Mouse (Mus musculus) E14TG2a.4 (cell line): Measurements from ENCODE around the gene Tmem50b.
"Not testable (repeated sequence)": the region's sequence is repeated elsewhere in the genome, so short reads cannot be mapped to it uniquely, and the experiment has no call there.

ENCODE experiments used
- H3K27me3 ChIP-seq: 2 replicates; pipeline ENCODE4 v1.6.1; 2014; ENCODE audit warnings: low read length, control low read depth; ENCODE audit not compliant: insufficient read depth
- H3K36me3 ChIP-seq: 2 replicates; pipeline ENCODE4 v1.6.1; 2014; ENCODE audit warnings: low read length, control low read depth; ENCODE audit not compliant: insufficient read depth
- H3K4me1 ChIP-seq: replicated peaks from 2 replicates; pipeline ENCODE4 v1.6.1; 2014; ENCODE audit warnings: low read depth, low read length, control low read depth
- H3K4me3 ChIP-seq: replicated peaks from 2 replicates; pipeline ENCODE4 v1.5.1; 2014; ENCODE audit warnings: mild to moderate bottlenecking, low read length
- H3K9me3 ChIP-seq: 2 replicates; pipeline ENCODE4 v1.6.1; 2014; ENCODE audit warnings: low read length, control low read depth
- CTCF ChIP-seq: conservative IDR thresholded peaks from 2 replicates; pipeline ENCODE4 v1.5.1; 2014; ENCODE audit warnings: low read length
- NANOG ChIP-seq: IDR thresholded peaks from 2 replicates; pipeline ENCODE4 v1.6.1; 2014; ENCODE audit warnings: borderline replicate concordance, low read length, mixed read lengths
- POU5F1 ChIP-seq: IDR thresholded peaks from 2 replicates; pipeline ENCODE4 v1.6.1; 2014; ENCODE audit warnings: low read length, borderline replicate concordance

Tmem50b gene

GRCm38 (mm10) chr16:91537065-91537464, 60.5 kb downstream of the Tmem50b start:
- Histone ChIP-seq H3K9me3 (no peaks in the 10 kb centered on the region), H3K36me3 (no peaks in the 10 kb centered on the region), H3K4me1 (peaks cover 28% of the 10 kb centered on the region), H3K27me3 (peaks cover 34% of the 10 kb centered on the region), H3K4me3 (no peak overlapping the region)
- TF ChIP-seq CTCF (no peak), POU5F1 (no peak), NANOG (no peak)

DNA sequence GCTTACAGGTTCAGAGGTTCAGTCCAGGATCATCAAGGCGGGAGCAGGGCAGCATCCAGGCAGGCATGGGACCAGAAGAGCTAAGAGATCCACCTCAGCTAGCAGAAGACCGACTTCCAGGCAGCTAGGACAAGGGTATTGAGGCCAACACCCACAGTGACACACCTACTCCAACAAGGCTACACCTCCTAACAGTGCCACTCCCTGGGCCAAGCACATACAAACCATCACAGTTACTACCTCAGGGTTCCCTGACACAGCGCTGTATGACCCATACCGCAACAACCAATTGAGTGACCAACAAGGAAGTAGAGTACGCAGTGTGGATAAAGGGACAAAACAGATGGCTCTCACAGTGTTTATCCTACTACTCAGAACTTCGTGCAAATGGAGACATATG, 61.2 kb downstream of the Tmem50b start:
- Histone ChIP-seq H3K27me3 (peaks cover 36% of the 10 kb centered on the region), H3K9me3 (no peaks in the 10 kb centered on the region), H3K4me1 (peaks cover 21% of the 10 kb centered on the region), H3K4me3 (no peak overlapping the region), H3K36me3 (no peaks in the 10 kb centered on the region)
- no peak for TF ChIP-seq NANOG
- TF ChIP-seq POU5F1, result no peak
- TF ChIP-seq CTCF, result no peak

DNA sequence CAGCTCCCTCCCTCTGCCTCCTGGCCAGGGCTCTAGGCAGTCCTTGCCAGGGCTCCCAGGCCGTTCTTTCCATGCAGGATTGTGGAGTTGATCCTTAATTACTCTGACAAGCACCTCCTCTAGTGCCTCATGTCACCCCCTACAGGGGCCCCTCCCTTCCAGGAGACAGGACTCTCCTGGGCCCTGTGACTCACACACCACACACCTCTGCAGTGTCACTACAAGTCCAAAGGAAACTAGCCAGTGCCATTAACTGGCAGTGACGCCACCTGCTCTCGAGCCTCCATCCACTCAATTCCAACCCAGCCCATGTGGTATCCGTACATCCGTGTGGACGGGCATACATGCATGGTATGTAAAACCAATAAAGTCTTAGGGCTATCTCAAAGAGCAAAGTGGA, 62.7 kb downstream of the Tmem50b start:
- Histone ChIP-seq H3K9me3 (no peaks in the 10 kb centered on the region), H3K36me3 (no peaks in the 10 kb centered on the region)
- TF ChIP-seq POU5F1 (no peak), NANOG (no peak), CTCF (no peak)

DNA sequence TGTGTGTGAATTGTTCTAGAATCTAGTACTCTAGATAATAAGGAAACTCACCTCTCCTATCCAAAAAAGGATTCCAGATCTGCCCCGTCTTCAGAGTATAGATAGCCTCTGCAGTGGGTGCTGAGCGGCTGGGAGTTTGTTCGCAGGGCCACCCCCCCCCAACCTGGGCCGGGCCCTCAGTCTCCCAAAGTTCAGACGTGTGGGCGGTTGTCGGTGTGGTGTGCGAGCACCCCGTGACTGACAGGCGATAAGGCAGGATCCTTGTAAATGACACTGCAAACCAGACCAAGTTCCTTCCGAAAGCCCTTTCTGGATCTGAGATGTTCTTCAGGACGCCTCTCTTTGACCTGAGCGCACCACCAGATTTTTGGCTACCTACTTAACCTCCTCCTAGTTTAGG, 63.1 kb downstream of the Tmem50b start:
- peaks cover 14% of the 10 kb centered on the region for H3K4me1 ChIP-seq
- TF ChIP-seq CTCF, result no peak
- TF ChIP-seq POU5F1, result no peak
- TF ChIP-seq NANOG, result no peak
- H3K27me3 ChIP-seq, result peaks cover 32% of the 10 kb centered on the region
- no peaks in the 10 kb centered on the region for H3K9me3 ChIP-seq
- H3K36me3 ChIP-seq, result no peaks in the 10 kb centered on the region
- no peak overlapping the region for H3K4me3 ChIP-seq

More for the DNA sequence above, 62.7 kb downstream of the Tmem50b start:
- Histone ChIP-seq H3K27me3 (peaks cover 32% of the 10 kb centered on the region), H3K4me1 (peaks cover 18% of the 10 kb centered on the region), H3K4me3 (no peak overlapping the region)

DNA sequence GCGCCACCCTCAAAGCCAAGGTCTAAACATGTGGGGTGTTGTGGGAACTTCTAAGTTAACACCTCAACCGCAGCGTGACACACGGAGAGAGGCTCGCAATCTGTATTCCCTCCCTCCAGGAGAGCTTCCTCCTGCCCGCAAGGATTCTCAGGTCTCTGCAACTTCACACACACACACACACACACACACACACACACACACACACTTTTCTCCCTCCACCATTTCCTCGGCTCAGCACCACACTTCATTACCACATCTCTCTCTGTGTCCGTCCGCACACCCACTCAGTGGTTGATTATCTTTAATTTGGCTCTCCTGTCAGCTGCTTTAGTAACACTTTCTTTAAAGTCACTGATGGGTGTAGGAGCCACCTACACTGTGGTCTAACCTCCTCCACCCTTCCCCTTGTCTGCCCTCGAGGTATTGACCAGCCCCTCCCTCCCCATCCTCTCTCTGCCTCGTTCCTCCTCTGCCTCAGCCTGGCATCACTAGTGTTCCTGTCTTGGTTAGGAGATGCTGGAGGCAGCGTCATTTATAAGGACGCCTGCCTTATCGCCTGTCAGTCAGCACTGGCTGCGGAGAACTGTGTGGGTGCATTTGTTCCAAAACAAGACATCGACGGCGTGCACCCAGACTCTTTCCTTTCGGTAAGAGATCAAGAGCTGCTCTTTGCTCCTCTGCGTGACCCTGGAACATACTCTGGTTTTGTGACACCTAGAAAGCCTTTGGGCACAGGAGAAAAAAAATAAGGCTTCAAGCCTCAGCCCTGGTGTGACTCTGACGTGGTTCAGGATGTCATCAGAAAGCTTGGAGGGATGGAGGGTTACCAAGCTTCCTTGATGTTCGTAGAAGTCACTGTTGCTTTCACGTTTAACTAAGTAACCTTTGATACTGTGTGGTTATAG, 64.3 kb downstream of the Tmem50b start:
- Histone ChIP-seq H3K4me1 (peaks cover 12% of the 10 kb centered on the region; the same call in 1 of the 2 replicates), H3K9me3 (no peaks in the 10 kb centered on the region), H3K36me3 (no peaks in the 10 kb centered on the region), H3K27me3 (peaks cover 34% of the 10 kb centered on the region), H3K4me3 (no peak overlapping the region)
- TF ChIP-seq CTCF, result no peak
- no peak for TF ChIP-seq NANOG

DNA sequence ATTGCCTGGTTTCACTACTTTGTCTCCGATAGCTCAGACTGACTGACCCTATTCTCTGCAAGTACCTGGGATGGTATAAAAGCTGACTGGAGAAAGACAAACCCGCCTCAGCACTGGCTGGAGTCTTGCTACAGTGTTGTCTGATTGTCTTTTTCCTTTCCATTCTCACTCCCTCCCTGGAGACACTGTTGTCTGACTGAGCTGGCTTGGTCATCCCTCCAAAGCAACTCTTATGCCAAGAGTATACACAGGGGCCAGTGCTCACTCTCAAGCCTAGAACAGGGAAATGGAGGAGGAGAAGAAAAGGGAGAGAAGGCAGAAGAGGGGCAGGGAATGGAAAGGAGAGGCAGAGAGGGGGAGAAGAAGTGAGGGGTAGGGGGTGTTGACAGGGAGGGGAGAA, 65.2 kb downstream of the Tmem50b start:
- Histone ChIP-seq H3K4me1 (peaks cover 10% of the 10 kb centered on the region; the same call in 1 of the 2 replicates), H3K9me3 (no peaks in the 10 kb centered on the region), H3K27me3 (peaks cover 34% of the 10 kb centered on the region), H3K4me3 (no peak overlapping the region), H3K36me3 (no peaks in the 10 kb centered on the region)
- TF ChIP-seq NANOG (no peak), POU5F1 (no peak), CTCF (no peak)

DNA sequence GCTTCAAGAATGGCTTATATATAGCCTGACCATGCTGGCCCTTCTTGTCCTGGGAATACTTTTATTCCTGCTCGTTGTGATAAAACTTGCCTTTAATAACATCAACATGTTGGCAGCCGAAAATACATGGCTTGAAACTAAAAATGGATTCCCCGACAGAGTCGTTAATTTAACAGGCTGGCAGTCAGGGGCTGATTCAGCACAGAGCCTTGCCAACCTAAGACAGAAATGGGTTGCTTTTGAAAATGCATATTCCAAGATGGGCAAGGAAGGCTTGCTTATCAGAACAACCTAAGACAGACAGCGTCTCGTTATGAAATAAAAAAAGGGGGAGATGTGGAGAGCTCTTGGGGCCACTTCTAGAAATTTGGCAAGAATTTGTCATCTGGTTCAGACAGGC, 65.7 kb downstream of the Tmem50b start:
- Histone ChIP-seq H3K4me3 (no peak overlapping the region), H3K27me3 (peaks cover 34% of the 10 kb centered on the region), H3K36me3 (no peaks in the 10 kb centered on the region), H3K4me1 (peaks cover 11% of the 10 kb centered on the region; the same call in 1 of the 2 replicates), H3K9me3 (no peaks in the 10 kb centered on the region)
- TF ChIP-seq NANOG, result no peak
- TF ChIP-seq CTCF, result no peak
- TF ChIP-seq POU5F1, result no peak

DNA sequence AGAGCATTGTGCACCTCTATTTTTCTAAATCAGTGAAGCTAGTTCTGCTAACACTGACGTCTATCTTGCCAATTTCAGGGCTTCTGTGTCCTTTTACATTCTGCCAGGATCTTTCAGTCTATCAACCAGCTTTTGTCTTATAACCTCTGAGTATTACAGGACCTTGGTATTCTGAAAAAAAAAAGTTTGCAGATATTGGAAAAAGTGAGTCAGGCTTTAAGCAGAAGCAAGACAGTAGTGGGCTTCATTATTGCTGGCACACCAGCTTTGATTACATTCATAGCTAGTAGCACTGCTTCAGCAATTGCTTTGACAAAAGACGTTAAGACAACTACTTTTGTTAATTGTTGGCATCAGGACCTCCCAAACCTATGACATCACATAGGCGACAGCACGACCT, 66.8 kb downstream of the Tmem50b start:
- Histone ChIP-seq H3K4me1 (peaks cover 14% of the 10 kb centered on the region; the same call in 1 of the 2 replicates), H3K27me3 (peaks cover 30% of the 10 kb centered on the region)
- H3K9me3 ChIP-seq, H3K36me3 ChIP-seq, H3K4me3 ChIP-seq: not testable (repeated sequence)

DNA sequence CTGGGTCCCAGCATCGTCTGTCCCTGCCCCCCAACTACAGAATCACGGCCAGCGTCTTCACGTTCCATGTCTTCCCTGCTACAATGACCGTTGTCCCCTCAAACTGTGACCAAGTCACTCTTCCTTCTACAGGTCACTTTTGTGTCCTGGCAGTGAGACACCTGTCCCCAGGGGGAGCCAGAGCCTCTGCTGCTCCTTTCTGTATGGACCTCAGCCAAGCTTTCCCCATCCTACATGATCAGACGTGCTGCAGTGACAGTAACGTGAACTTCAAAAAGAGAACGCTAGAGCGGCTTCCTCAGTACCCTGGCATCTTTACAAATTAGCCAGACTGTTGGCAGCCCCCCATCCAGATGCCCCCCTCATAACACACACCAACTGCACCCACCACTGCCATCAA, 69.0 kb downstream of the Tmem50b start:
- peaks cover 15% of the 10 kb centered on the region for H3K27me3 ChIP-seq
- H3K4me1 ChIP-seq, result peaks cover 8% of the 10 kb centered on the region; the same call in 1 of the 2 replicates
- no peak overlapping the region for H3K4me3 ChIP-seq
- H3K36me3 ChIP-seq, result no peaks in the 10 kb centered on the region
- TF ChIP-seq NANOG, result no peak
- H3K9me3 ChIP-seq, result no peaks in the 10 kb centered on the region; the same call in 1 of the 2 replicates
